Mouse (Mus musculus): ENCODE results near the gene Gaa. TPM values are rescaled to one million over a fixed set of nuclear protein-coding genes. Genes with fewer than 3 reads are reported as not detected.

Gaa gene
- polyA plus RNA-seq (2015; fragmentation: Nextera tagmentation; extraction: Ambion mirVana), result 58.5 and 61.0 TPM in 2 replicates

- H3K27me3 ChIP-seq, result no peaks in the 10 kb centered on the region
- peaks cover 14% of the 10 kb centered on the region for H3K4me1 ChIP-seq
- H3K9me3 ChIP-seq, result no peaks in the 10 kb centered on the region
- peak within 1 kb of the TSS; percentile 73 for H3K4me3 ChIP-seq
- peak within 1 kb of the TSS; percentile 80 for H3K4me2 ChIP-seq
- peaks cover 31% of the 10 kb centered on the region for H3K36me3 ChIP-seq
- peak within 1 kb of the TSS; percentile 83 for H3K9ac ChIP-seq
- WGBS, result 3% methylated on average over 52 of the region's 52 CpGs
- no peak within 1 kb of the TSS for H3K27ac ChIP-seq
- ATAC-seq (ENCODE audit: insufficient number of reproducible peaks, insufficient read depth, low FRiP score, low TSS enrichment, low read depth), result peak; percentile 70; the same call in 1 of the 2 replicates
Measured at GRCm38 (mm10) chr11:119267768-119268556, at the start of gene Gaa. Gene Gaa, plus strand, starts transcription at chr11:119267887.

GRCm38 (mm10) chr11:119219816-119220465 lies 47.7 kb upstream of the Gaa start:
- Histone ChIP-seq H3K4me3 (no peak overlapping the region), H3K9me3 (no peaks in the 10 kb centered on the region), H3K9ac (peak overlapping the region; percentile 27), H3K4me1 (peaks cover 68% of the 10 kb centered on the region), H3K36me3 (peaks cover 7% of the 10 kb centered on the region), H3K4me2 (0 out of 2 replicates have a peak overlapping the region, but pooled peaks have one; percentile 5), H3K27me3 (no peaks in the 10 kb centered on the region), H3K27ac (no peak overlapping the region)
- no peak for ATAC-seq (ENCODE audit: insufficient number of reproducible peaks, insufficient read depth, low FRiP score, low TSS enrichment, low read depth)
- 20% methylated on average over 17 of the region's 17 CpGs for WGBS

GRCm38 (mm10) chr11:119221812-119222510 lies 45.7 kb upstream of the Gaa start:
- ATAC-seq (ENCODE audit: insufficient number of reproducible peaks, insufficient read depth, low FRiP score, low TSS enrichment, low read depth), result no peak

GRCm38 (mm10) chr11:119223124-119223890 lies 44.4 kb upstream of the Gaa start:
- no peaks in the 10 kb centered on the region for H3K27me3 ChIP-seq
- no peak overlapping the region for H3K4me3 ChIP-seq
- H3K4me1 ChIP-seq, result peaks cover 71% of the 10 kb centered on the region
- no peaks in the 10 kb centered on the region for H3K36me3 ChIP-seq
- no peaks in the 10 kb centered on the region for H3K9me3 ChIP-seq
- no peak for ATAC-seq (ENCODE audit: insufficient number of reproducible peaks, insufficient read depth, low FRiP score, low TSS enrichment, low read depth)
- H3K9ac ChIP-seq, result no peak overlapping the region
- peak overlapping the region; percentile 3; the same call in 1 of the 2 replicates for H3K27ac ChIP-seq
- no peak overlapping the region for H3K4me2 ChIP-seq
- 79% methylated on average over 20 of the region's 20 CpGs for WGBS

More at GRCm38 (mm10) chr11:119221812-119222510, 45.7 kb upstream of the Gaa start:
- Histone ChIP-seq H3K27me3 (no peaks in the 10 kb centered on the region), H3K27ac (no peak overlapping the region), H3K9me3 (no peaks in the 10 kb centered on the region), H3K4me3 (no peak overlapping the region), H3K9ac (no peak overlapping the region), H3K4me1 (peaks cover 65% of the 10 kb centered on the region), H3K4me2 (no peak overlapping the region), H3K36me3 (peaks cover 7% of the 10 kb centered on the region)
- 37% methylated on average over 10 of the region's 11 CpGs for WGBS

- H3K4me1 ChIP-seq, result peaks cover 71% of the 10 kb centered on the region
Measured at GRCm38 (mm10) chr11:119224926-119225325, 42.8 kb upstream of the Gaa start.

GRCm38 (mm10) chr11:119225634-119226033 lies 42.1 kb upstream of the Gaa start:
- Histone ChIP-seq H3K27ac (no peak overlapping the region), H3K36me3 (no peaks in the 10 kb centered on the region), H3K4me3 (no peak overlapping the region), H3K9ac (no peak overlapping the region), H3K4me2 (no peak overlapping the region), H3K4me1 (peaks cover 64% of the 10 kb centered on the region), H3K27me3 (no peaks in the 10 kb centered on the region), H3K9me3 (no peaks in the 10 kb centered on the region)
- ATAC-seq (ENCODE audit: insufficient number of reproducible peaks, insufficient read depth, low FRiP score, low TSS enrichment, low read depth), result no peak
- 76% methylated on average over 9 of the region's 9 CpGs for WGBS

More at GRCm38 (mm10) chr11:119224926-119225325, 42.8 kb upstream of the Gaa start:
- no peaks in the 10 kb centered on the region for H3K27me3 ChIP-seq
- H3K9me3 ChIP-seq, result no peaks in the 10 kb centered on the region
- 92% methylated on average over 6 of the region's 6 CpGs for WGBS
- no peaks in the 10 kb centered on the region for H3K36me3 ChIP-seq
- no peak overlapping the region for H3K4me2 ChIP-seq
- no peak overlapping the region for H3K4me3 ChIP-seq
- no peak for ATAC-seq (ENCODE audit: insufficient number of reproducible peaks, insufficient read depth, low FRiP score, low TSS enrichment, low read depth)
- no peak overlapping the region for H3K27ac ChIP-seq
- H3K9ac ChIP-seq, result no peak overlapping the region

- WGBS, result 2% methylated on average over 12 of the region's 12 CpGs
- H3K9ac ChIP-seq, result peak overlapping the region; percentile 86
- no peak for ATAC-seq (ENCODE audit: insufficient number of reproducible peaks, insufficient read depth, low FRiP score, low TSS enrichment, low read depth)
- H3K4me3 ChIP-seq, result peak overlapping the region; percentile 75
- H3K27me3 ChIP-seq, result no peaks in the 10 kb centered on the region
- H3K4me2 ChIP-seq, result peak overlapping the region; percentile 88
- H3K27ac ChIP-seq, result peak overlapping the region; percentile 55; the same call in 1 of the 2 replicates
- no peaks in the 10 kb centered on the region for H3K36me3 ChIP-seq
- H3K9me3 ChIP-seq, result no peaks in the 10 kb centered on the region
- H3K4me1 ChIP-seq, result peaks cover 50% of the 10 kb centered on the region
Measured at GRCm38 (mm10) chr11:119227591-119227990, 40.1 kb upstream of the Gaa start.

GRCm38 (mm10) chr11:119228091-119228781 lies 39.5 kb upstream of the Gaa start, which contains the start of the genes Tbc1d16 and Ccdc40:
Gene Tbc1d16, minus strand, starts transcription at chr11:119228499.
Gene Ccdc40, plus strand, starts transcription at chr11:119228572.
- 1% methylated on average over 65 of the region's 66 CpGs for WGBS
- H3K9ac ChIP-seq, result peak within 1 kb of the TSS; percentile 86

GRCm38 (mm10) chr11:119228846-119229626 lies 38.7 kb upstream of the Gaa start:
- Histone ChIP-seq H3K27me3 (no peaks in the 10 kb centered on the region), H3K36me3 (no peaks in the 10 kb centered on the region), H3K4me1 (peaks cover 36% of the 10 kb centered on the region), H3K27ac (peak overlapping the region; percentile 55), H3K9ac (peak overlapping the region; percentile 86), H3K4me2 (peak overlapping the region; percentile 88), H3K4me3 (peak overlapping the region; percentile 75), H3K9me3 (no peaks in the 10 kb centered on the region)
- WGBS, result 1% methylated on average over 34 of the region's 34 CpGs
- ATAC-seq (ENCODE audit: insufficient number of reproducible peaks, insufficient read depth, low FRiP score, low TSS enrichment, low read depth), result peak; percentile 71

More at GRCm38 (mm10) chr11:119228091-119228781, 39.5 kb upstream of the Gaa start, which contains the start of the genes Tbc1d16 and Ccdc40:
- H3K4me2 ChIP-seq, result peak within 1 kb of the TSS; percentile 88
- peak; percentile 86 for ATAC-seq (ENCODE audit: insufficient number of reproducible peaks, insufficient read depth, low FRiP score, low TSS enrichment, low read depth)
- H3K9me3 ChIP-seq, result no peaks in the 10 kb centered on the region
- H3K27me3 ChIP-seq, result no peaks in the 10 kb centered on the region
- no peaks in the 10 kb centered on the region for H3K36me3 ChIP-seq
- peak within 1 kb of the TSS; percentile 55 for H3K27ac ChIP-seq
- H3K4me1 ChIP-seq, result peaks cover 44% of the 10 kb centered on the region
- H3K4me3 ChIP-seq, result peak within 1 kb of the TSS; percentile 75

- Histone ChIP-seq H3K4me1 (peaks cover 12% of the 10 kb centered on the region), H3K9ac (no peak overlapping the region), H3K4me3 (no peak overlapping the region), H3K9me3 (no peaks in the 10 kb centered on the region), H3K27ac (no peak overlapping the region), H3K4me2 (no peak overlapping the region), H3K36me3 (no peaks in the 10 kb centered on the region), H3K27me3 (no peaks in the 10 kb centered on the region)
- no peak for ATAC-seq (ENCODE audit: insufficient number of reproducible peaks, insufficient read depth, low FRiP score, low TSS enrichment, low read depth)
- WGBS, result 93% methylated on average over 10 of the region's 10 CpGs
Measured at GRCm38 (mm10) chr11:119234770-119235169, 32.9 kb upstream of the Gaa start.

Data from embryonic facial prominence, embryonic 13.5 days (tissue).